Mouse (Mus musculus) spleen, postnatal 10 days (tissue): Measurements from ENCODE around the gene Hcfc1.
A peak's percentile ranks its signal among the peaks of the same experiment; 100 is the strongest.

ENCODE experiments used
- DNase-seq, 2 experiments: peaks; one replicate each; pipeline ENCODE4 v3.0.0; 2021 to 2022; ENCODE audit warnings: low spot score in 2 of 2

Hcfc1 gene

DNA sequence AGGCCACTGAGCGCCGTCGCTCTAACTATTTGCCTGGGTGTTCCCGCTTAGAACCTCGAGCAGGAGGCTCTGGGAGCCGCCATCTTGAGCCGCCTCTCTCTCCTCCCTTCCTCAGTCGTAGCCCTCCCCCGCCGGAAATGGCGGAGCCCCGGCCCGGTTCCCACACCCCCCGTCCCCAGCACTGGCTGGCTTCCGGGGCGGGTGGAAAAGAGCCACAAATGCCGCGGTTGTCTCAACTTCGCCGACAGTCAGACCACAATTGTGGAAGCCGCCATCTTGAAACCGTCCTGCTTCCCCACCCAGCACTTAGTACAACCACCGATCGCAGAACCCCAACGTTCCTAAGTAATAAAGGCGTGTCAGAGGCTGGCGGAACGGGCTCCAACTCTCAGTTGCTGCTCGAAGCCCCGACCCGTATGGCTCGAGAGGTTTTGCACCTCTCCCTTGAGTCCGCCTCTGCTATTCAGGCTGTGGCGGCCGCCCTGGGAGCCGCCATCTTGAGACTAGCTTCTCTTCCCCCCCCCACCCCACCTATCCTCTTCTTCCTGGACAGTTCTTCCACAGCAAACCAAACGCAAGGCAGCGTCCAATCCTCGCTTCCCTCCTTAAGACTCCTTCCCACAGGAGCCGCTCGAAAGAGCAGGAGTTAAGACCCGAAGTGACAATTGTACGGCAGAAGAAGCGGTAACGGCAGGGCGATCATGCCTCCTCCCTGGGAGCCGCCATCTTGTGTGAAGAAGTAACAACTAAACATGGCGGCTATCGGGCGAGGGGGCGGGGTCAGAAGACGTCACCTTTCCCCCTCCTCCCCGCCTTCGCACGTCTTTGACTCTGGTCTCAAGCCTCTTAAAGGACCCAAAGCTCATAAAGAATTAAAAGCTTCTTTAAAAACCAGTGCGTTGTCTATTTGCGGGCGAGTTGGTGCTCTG is at the start of gene Hcfc1:
Hcfc1 (minus strand) TSS at position 110 of the 929 bp plus-strand sequence.
- DNase-seq: peak; percentile 79 to 91

GRCm38 (mm10) chrX:74014597-74014996 is 48.4 kb upstream of the Hcfc1 start:
- DNase-seq: no peak

DNA sequence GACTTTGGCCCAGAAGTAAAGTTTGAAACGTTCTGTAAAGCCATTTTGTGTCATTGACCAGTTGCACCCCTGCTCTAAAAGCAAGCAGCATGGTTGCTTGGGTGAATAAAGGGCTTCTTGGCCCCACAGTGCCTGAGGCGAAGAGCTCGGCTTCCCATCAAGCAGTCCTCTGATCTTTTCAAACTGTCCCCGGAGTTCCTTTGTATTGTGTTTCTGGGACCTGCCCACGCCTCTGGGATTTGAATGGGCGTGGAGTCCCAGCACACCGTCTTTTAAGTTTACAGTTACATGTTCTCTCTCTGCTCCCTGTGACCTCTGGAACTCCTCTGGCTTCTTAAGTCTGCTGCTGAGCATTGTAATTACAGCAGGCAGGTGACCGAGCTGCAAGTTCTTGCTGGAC is 41.9 kb upstream of the Hcfc1 start:
- DNase-seq: no peak

DNA sequence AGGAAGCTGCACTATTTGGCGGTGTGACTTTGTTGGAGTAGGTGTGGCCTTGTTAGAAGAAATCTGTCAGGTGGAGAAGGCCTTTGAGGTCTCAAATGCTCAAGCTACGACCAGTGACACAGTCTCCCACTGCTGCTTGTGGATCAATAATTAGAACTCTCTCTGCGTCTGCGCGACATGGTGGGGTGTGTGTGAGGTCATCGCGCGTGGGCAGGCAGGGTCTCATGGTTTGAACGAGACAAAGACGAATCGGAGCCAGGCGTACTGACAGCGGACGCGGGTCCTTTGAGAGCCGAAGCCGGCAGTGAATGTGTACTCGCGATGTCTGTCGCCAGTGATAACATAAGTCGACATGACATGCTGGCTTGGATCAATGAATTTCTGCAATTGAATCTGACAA is 40.2 kb upstream of the Hcfc1 start:
- DNase-seq: no peak

- no peak for DNase-seq
Observed at GRCm38 (mm10) chrX:74003644-74004043, 37.5 kb upstream of the Hcfc1 start.

- no peak for DNase-seq
Observed at GRCm38 (mm10) chrX:74001024-74001423, 34.9 kb upstream of the Hcfc1 start.

DNA sequence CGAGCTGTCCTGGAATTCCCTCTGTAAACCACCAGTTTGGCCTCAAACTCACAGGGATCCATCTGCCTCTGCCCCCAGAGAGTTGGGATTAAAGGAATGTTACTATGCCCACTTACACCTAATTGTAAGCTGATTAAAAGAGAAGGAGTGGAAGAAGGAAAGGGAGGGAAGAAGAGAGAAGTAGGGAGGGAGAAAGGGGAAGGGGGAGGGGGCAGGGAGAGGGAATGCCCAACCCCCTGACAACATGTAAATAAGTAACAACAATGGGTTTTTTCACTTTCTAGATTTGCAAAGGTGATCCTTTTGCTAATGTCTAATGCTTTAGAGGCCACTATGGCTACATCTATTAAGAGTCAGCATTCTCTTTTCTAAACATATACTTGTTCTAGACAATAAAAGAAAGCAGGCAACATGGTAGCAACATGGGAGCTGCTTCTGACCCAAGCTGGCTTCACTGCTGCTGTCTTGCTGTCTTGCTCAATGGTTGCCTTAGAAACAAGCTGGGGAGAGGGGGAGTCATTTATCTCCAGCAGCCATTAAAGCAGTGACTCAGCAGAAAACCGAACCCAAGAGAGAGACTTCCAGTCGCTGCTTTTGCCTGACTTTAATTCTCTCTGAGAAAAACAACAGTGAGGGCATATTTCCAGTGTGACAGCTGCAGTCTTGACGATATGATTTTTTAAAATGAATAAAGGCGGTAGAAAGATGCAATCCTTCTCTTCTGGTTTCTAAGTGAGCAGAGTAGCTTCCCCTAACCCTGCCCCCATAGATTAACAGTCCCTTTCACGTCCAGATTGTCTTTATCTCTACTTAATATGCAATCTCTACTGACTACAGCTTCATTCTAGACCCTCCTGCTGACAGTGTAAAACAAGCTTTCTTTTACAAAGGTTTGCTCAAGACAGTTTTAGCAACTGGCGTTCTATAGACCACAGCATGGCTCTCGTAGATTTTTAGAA is 33.0 kb upstream of the Hcfc1 start:
- peak in 1 of 2 experiments; percentile 52 for DNase-seq

- DNase-seq: no peak
Observed at GRCm38 (mm10) chrX:73977783-73978182, 11.6 kb upstream of the Hcfc1 start.

- DNase-seq: no peak
Observed at GRCm38 (mm10) chrX:73976283-73976682, 10.1 kb upstream of the Hcfc1 start.

DNA sequence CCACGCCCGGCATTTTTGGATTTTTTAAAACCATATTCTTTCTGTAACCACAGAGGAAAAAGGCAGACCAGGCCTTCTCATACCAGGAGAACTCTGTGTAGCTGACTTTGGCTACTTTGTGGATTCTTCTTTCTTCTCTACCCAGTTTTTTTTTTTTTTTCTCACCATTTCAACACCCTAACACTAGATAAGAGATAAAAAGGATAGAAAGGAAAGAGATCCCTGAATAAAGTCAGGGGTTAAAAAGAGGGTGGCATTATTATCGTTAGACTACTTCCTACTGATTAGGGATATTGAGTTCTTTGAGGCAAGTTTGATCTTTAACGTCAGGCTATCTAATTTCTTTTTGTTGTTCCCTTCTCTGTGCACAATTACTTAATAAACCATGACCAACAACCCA is 6.6 kb upstream of the Hcfc1 start:
- no peak for DNase-seq

DNA sequence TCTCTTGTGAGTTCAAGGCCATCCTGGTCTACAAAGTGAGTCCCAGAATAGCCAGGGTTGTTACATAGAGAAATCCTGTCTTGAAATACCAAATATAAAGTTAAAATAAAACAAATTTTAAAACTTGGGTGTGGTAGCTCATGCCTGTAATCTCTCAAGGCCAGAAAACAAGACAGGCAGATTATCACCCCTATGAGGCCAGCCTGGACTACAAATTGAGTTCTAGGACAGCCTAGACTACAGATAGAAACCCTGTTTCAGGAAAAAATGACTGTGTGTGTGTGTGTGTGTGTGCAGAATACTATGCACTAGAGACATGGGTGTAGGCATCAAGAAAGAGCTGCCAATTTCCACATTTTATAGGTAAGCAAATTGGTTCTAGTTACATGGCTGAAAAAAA is 4.6 kb upstream of the Hcfc1 start:
- peak in 1 of 2 experiments; percentile 20 for DNase-seq

DNA sequence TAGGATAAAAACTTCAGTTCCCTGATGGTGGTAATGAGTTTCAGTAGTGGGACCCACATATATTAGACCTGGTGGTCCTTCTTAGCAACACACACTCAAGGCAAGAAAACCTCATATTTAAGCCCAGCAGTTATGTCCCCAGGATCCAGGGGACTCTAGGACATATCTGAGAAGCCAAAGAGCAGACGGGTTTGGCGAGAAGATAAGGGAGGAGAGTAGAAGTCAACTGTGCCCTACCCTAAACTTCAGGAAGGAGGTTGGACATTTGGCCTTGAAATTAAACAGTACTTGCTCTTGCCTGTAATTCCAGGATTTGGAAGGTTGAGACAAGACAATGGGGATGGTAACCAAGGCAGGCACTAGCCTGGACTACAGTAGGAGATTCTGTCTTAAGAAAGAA is 3.6 kb upstream of the Hcfc1 start:
- peak in 1 of 2 experiments; percentile 31 for DNase-seq

- DNase-seq: peak in 1 of 2 experiments; percentile 15
Observed at GRCm38 (mm10) chrX:73969167-73969566, 3.0 kb upstream of the Hcfc1 start.

DNA sequence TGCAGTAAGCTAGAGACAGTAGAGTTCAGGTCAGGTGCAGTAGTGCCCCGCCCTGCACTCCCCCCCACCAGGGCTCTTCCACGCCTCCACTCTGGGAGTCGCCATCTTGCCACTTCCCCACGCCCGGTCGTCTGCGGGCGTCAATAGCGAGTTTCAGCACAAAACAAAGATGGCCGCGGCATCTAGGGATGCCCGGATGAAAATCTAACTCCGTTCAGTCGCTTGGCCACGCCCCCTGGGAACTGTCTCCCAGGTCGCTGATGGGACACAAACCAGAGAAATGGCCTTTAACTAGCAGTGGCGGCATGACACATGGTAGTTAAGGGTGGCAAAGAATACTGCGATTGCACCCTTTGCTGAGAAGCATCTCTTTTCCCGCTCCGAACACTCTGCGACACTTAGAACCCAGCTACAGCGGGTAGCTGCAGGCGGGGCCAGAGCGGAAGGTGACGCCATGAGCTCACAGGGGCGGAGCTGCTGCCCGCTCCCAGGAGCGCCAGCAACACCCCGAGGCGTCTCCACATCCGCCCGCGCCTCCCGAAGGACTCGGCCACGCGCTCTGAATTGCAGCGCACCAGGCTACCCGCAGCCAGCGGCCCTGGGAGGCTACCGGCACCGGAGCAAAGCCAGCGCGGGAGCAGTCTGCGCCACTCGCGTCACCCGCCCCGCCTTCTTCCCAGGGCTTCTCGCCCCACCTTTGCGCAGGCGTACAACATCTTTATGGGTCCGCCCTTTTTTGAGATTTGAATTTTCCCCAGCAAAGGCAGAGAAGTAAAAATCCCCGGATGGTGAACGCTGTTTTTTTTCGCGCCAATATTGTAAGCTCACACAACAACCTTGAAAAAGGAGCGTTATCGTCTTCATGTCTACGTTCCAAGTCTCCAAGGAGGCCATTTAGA is 1.3 kb upstream of the Hcfc1 start:
- DNase-seq: peak; percentile 81 to 89

DNA sequence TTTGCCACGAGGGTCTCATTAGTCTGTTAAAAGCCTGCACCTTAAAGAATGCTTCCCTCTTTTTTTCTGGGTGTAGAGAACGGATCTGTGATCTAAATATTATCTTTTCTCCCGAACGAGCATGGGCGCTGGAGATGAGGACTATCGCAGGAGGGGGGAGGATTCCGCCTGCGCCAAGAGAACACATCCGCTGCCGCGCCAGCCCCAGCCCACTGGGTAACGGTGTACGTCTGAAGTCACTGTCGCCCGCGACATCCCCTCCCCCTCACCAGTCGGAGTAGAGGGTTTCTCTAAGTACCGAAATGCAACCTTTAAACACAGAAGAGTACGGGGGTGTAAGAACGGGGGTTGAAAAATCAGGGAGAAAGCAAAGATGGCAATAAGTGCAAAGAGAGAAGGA is 850 bp downstream of the Hcfc1 start:
- DNase-seq: peak in 1 of 2 experiments; percentile 63

GRCm38 (mm10) chrX:73964363-73964762 is 1.8 kb downstream of the Hcfc1 start:
- peak in 1 of 2 experiments; percentile 52 for DNase-seq

GRCm38 (mm10) chrX:73954988-73955387 is 11.2 kb downstream of the Hcfc1 start:
- no peak for DNase-seq

- no peak for DNase-seq
Observed at GRCm38 (mm10) chrX:73952603-73953002, 13.6 kb downstream of the Hcfc1 start.

DNA sequence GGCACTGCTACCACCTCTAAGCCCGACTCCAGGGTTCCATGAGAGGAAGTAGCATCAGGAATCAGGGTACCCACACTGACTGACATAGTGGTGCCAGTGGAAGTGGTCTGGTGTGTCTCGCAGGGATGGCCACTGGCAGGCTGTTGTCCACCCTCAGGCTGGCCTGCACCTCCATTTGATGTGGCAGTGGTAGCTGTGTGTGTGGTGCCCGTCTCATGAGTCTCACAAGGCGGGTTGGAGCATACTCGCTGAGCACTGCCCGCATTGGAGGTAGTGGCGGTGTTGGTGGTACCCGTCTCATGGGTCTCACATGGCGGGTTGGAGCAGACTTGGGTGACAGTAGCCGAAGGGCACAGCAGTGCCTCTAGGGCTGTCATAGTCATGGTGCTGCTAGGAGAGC is 16.8 kb downstream of the Hcfc1 start:
- no peak for DNase-seq

- DNase-seq: peak in 1 of 2 experiments; percentile 59
Observed at GRCm38 (mm10) chrX:73948647-73949046, 17.5 kb downstream of the Hcfc1 start.

- DNase-seq: no peak
Observed at GRCm38 (mm10) chrX:73946896-73947295, 19.3 kb downstream of the Hcfc1 start.
